Mouse (Mus musculus) liver, adult 2 months (tissue): ENCODE results near the gene Palm. TPM values are rescaled to one million over a fixed set of nuclear protein-coding genes. Genes with fewer than 3 reads are reported as not detected.
A peak's percentile ranks its signal among the peaks of the same experiment; 100 is the strongest.

Experiments used
- DNase-seq: peaks from one replicate; pipeline ENCODE4 v3.0.0-alpha.2; 2011; ENCODE audit warnings: low read depth, low spot score; ENCODE audit errors: extremely low read depth
- H3K27ac ChIP-seq: fragments of 200-500 bp; replicated peaks from 2 replicates; pipeline ENCODE4 v1.5.1; 2012; ENCODE audit warnings: low read depth, mild to moderate bottlenecking, control low read depth, inconsistent platforms, low read length; ENCODE audit not compliant: insufficient read depth
- H3K27me3 ChIP-seq: fragments of 200-500 bp; 2 replicates; pipeline ENCODE4 v1.6.1; 2012; ENCODE audit warnings: mild to moderate bottlenecking, moderate library complexity, low read length, inconsistent platforms; ENCODE audit not compliant: control insufficient read depth, insufficient read depth
- H3K36me3 ChIP-seq: fragments of 200-500 bp; 2 replicates; pipeline ENCODE4 v1.6.1; 2012; ENCODE audit warnings: low read length, inconsistent platforms; ENCODE audit not compliant: control insufficient read depth, insufficient read depth
- H3K4me1 ChIP-seq: fragments of 200-500 bp; 2 replicates; pipeline ENCODE4 v1.6.1; 2011; ENCODE audit warnings: low read length; ENCODE audit not compliant: control insufficient read depth, insufficient read depth
- H3K4me3 ChIP-seq: fragments of 200-500 bp; 2 replicates; pipeline ENCODE4 v1.5.1; 2011; ENCODE audit warnings: low read depth, mild to moderate bottlenecking, control low read depth, low read length, moderate library complexity; ENCODE audit not compliant: insufficient read depth
- H3K79me2 ChIP-seq: fragments of 200-500 bp; 2 replicates; pipeline ENCODE4 v1.6.1; 2012; ENCODE audit warnings: inconsistent platforms, mild to moderate bottlenecking, low read length, moderate library complexity; ENCODE audit not compliant: control insufficient read depth, insufficient read depth
- H3K9ac ChIP-seq: fragments of 200-500 bp; 2 replicates; pipeline ENCODE4 v1.6.1; 2012; ENCODE audit warnings: low read depth, mild to moderate bottlenecking, control low read depth, inconsistent platforms, low read length
- CTCF ChIP-seq: fragments of 200-500 bp; IDR thresholded peaks from 2 replicates; pipeline ENCODE4 v1.5.1; 2011; ENCODE audit warnings: low read depth, low read length, control low read depth
- POLR2A ChIP-seq: fragments of 200-500 bp; IDR thresholded peaks from 2 replicates; pipeline ENCODE4 v1.6.1; 2011; ENCODE audit warnings: low read length, control low read depth; ENCODE audit not compliant: insufficient read depth; ENCODE audit errors: extremely low read depth
- WGBS: fragments of 180-500 bp; shearing (Covaris S2); methylation state at CpG from one replicate; pipeline ENCODE4 v1.1.7; 2018; 5-methylcytosine and 5-hydroxymethylcytosine counted together
- polyA plus RNA-seq: library from polyadenylated mRNA; depleted of rRNA; stranded (reverse); fragments of >200 nt; gene quantifications from 2 replicates; pipeline ENCODE4 v1.2.3, GENCODE M21; 2012
- total RNA-seq: library from RNA; depleted of rRNA; stranded (reverse); fragments of >200 nt; gene quantifications from 2 replicates; pipeline ENCODE4 v1.2.3, GENCODE M21; 2014

Palm gene
- total and polyA plus RNA-seq, 2 experiments: 0.92 to 1.9 TPM

- Histone ChIP-seq H3K27me3 (no peaks in the 10 kb centered on the region), H3K4me1 (peaks cover 10% of the 10 kb centered on the region), H3K4me3 (no peak overlapping the region), H3K27ac (no peak overlapping the region), H3K79me2 (no peaks in the 10 kb centered on the region), H3K36me3 (no peaks in the 10 kb centered on the region), H3K9ac (no peak overlapping the region)
- 53% methylated on average over 12 of the region's 12 CpGs for WGBS
- no peak for TF ChIP-seq POLR2A
- TF ChIP-seq CTCF: no peak
- DNase-seq: peak; percentile 85
Measured at GRCm38 (mm10) chr10:79815671-79816494, 22.5 kb downstream of the Palm start.

GRCm38 (mm10) chr10:79817111-79817510, 23.7 kb downstream of the Palm start:
- H3K79me2 ChIP-seq: no peaks in the 10 kb centered on the region
- no peaks in the 10 kb centered on the region for H3K36me3 ChIP-seq
- no peak overlapping the region for H3K9ac ChIP-seq
- TF ChIP-seq CTCF (no peak), POLR2A (no peak)
- H3K4me3 ChIP-seq: no peak overlapping the region
- H3K4me1 ChIP-seq: peaks cover 10% of the 10 kb centered on the region
- H3K27me3 ChIP-seq: no peaks in the 10 kb centered on the region
- DNase-seq: no peak
- 69% methylated on average over 2 of the region's 2 CpGs for WGBS
- H3K27ac ChIP-seq: no peak overlapping the region

DNA sequence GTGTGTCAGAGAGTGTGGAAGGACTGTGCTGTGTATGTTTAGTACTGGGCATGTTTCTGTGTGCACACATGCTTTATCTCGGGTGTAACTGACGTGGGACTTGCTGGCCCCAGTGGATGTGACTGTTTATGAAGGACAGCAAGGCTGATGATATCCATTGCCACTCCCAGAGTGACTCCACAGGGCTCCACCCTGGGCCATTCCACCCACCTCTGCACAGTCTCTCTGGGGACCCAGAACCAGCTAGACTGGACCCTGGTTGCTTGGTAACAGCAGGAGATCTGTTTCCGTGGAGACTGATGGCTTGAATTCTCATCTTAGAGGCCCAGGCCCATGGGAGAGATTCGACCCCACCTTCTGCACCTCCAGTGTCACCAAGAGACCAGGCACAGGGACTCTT, 24.9 kb downstream of the Palm start:
- 87% methylated on average over 4 of the region's 4 CpGs for WGBS
- H3K27ac ChIP-seq: no peak overlapping the region
- H3K9ac ChIP-seq: no peak overlapping the region
- no peaks in the 10 kb centered on the region for H3K27me3 ChIP-seq
- no peak overlapping the region for H3K4me3 ChIP-seq
- peaks cover 10% of the 10 kb centered on the region for H3K4me1 ChIP-seq
- no peak for DNase-seq
- TF ChIP-seq CTCF: no peak
- TF ChIP-seq POLR2A: no peak
- H3K79me2 ChIP-seq: no peaks in the 10 kb centered on the region
- H3K36me3 ChIP-seq: no peaks in the 10 kb centered on the region

DNA sequence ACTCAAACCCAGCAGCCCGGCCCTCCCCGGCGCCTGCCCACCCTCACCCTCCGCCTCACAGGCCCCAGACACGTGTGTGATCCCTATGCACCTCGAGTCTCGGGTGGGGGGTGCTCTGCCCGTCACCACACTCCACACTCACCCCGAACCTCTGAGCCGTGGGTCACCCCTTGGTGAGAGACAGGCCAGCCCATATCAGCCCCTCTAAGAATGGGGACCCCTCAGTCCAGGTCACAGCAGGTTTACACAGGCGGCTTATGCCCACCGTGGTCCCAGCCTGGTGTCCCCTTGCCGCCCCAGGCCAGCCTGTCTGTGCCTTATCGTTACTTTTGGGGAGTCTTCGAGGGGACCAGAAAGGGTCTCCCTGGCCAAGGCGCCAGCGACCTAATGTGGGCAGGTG, 26.2 kb downstream of the Palm start:
- Histone ChIP-seq H3K79me2 (no peaks in the 10 kb centered on the region), H3K36me3 (no peaks in the 10 kb centered on the region), H3K27ac (no peak overlapping the region), H3K27me3 (no peaks in the 10 kb centered on the region), H3K4me3 (no peak overlapping the region), H3K4me1 (peaks cover 6% of the 10 kb centered on the region), H3K9ac (no peak overlapping the region)
- TF ChIP-seq CTCF (no peak), POLR2A (no peak)
- WGBS: 97% methylated on average over 17 of the region's 17 CpGs
- DNase-seq: no peak

DNA sequence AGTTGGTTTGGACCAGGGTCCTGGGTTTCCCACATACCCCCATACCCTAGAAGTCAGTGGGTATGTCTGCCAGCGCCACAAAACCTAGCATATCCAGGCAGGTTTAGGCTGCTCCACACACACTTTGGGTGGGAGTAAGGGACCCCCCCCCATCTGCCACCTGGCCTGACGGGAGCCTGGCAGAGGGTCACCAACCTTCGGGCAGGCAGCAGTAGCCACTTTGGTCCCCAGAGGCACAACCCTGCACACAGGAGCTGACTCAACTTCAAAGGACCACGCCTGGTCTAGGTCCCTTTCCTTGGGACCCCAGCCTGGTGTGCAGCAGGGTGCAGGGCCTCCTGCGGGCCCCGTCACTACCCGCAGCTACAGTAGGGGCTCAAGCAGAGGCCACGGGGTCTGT, 26.9 kb downstream of the Palm start:
- no peak overlapping the region for H3K4me3 ChIP-seq
- H3K9ac ChIP-seq: no peak overlapping the region
- H3K4me1 ChIP-seq: 0 out of 2 replicates have a peak, but pooled peaks cover 6% of the 10 kb centered on the region
- TF ChIP-seq POLR2A (no peak), CTCF (no peak)
- DNase-seq: no peak
- 96% methylated on average over 8 of the region's 8 CpGs for WGBS
- H3K27me3 ChIP-seq: no peaks in the 10 kb centered on the region
- no peaks in the 10 kb centered on the region for H3K79me2 ChIP-seq
- H3K36me3 ChIP-seq: no peaks in the 10 kb centered on the region
- no peak overlapping the region for H3K27ac ChIP-seq

DNA sequence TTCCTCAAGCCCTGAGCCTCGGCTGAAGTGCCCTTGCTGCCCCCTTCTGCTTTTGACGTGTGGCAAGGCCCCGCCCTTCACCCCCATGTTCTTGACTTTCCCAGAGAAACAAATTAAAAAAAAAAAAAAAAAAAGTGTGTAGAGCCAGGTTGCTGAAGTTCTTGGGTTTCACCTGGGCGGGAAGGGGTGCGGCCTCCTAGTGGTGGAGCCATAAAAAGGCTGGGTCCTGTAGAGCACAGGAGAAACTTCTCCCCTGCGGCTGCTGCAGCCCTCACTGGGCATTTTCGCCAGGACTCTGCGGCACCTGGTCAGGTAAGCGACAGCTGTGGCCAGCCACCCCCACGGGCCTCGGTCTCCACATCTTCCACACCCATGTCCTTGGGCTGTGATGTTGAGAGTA, 27.4 kb downstream of the Palm start, which contains the start of gene Misp:
TSS of gene Misp (plus strand) at position 208 of the 400 bp plus-strand sequence.
- Histone ChIP-seq H3K27ac (no peak within 1 kb of the TSS), H3K36me3 (no peaks in the 10 kb centered on the region), H3K79me2 (no peaks in the 10 kb centered on the region), H3K27me3 (no peaks in the 10 kb centered on the region), H3K4me1 (0 out of 2 replicates have a peak, but pooled peaks cover 6% of the 10 kb centered on the region), H3K9ac (no peak within 1 kb of the TSS), H3K4me3 (no peak within 1 kb of the TSS)
- DNase-seq: no peak
- 92% methylated on average over 11 of the region's 11 CpGs for WGBS
- TF ChIP-seq CTCF (no peak), POLR2A (no peak)
